Mouse (Mus musculus): ENCODE results near the gene Cbr4. TPM values are rescaled to one million over a fixed set of nuclear protein-coding genes. Genes with fewer than 3 reads are reported as not detected.

Gene Cbr4
- polyA plus RNA-seq (2016; fragmentation: Nextera tagmentation; extraction: Ambion mirVana), result 28.1 and 30.0 TPM in 2 replicates

DNA sequence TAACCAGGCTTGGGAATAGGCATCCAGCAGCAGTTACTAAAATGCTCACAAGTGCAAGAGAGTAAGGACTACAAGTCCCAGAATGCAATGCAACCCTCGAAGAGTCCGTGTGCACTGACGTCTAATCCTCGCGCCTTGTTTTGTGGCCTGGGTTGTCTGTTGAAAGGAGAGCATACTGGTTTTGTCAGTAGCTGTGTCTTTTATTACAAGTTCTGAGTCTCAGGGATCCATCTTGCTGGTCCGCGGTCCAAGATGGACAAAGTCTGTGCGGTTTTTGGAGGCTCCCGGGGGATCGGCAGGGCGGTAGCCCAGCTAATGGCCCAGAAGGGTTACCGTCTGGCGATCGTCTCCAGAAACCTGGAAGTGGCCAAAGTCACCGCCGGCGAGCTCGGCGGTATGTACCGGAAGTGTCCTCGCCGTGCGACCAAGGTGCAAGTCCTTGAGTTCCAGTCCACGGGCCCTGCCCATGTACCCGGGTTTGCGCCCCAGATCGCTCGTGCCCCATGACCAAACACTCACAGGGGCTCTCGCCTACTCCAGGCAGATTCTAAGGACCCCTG, at the start of gene Cbr4:
Gene Cbr4, plus strand, starts transcription at position 138 of the 560 bp plus-strand sequence.
- peaks cover 11% of the 10 kb centered on the region for H3K36me3 ChIP-seq
- no peaks in the 10 kb centered on the region for H3K27me3 ChIP-seq (ENCODE audit: low read depth, poor library complexity, severe bottlenecking)
- peak within 1 kb of the TSS; percentile 93 for H3K27ac ChIP-seq (replicated peaks)
- no peaks in the 10 kb centered on the region for H3K9me3 ChIP-seq (replicated peaks)
- DNase-seq (ENCODE audit: low spot score), result peak; percentile 83
- H3K4me1 ChIP-seq, result peaks cover 10% of the 10 kb centered on the region
- peak within 1 kb of the TSS; percentile 81 for H3K4me3 ChIP-seq
- WGBS, result under 1% methylated on average over 29 of the region's 29 CpGs

DNA sequence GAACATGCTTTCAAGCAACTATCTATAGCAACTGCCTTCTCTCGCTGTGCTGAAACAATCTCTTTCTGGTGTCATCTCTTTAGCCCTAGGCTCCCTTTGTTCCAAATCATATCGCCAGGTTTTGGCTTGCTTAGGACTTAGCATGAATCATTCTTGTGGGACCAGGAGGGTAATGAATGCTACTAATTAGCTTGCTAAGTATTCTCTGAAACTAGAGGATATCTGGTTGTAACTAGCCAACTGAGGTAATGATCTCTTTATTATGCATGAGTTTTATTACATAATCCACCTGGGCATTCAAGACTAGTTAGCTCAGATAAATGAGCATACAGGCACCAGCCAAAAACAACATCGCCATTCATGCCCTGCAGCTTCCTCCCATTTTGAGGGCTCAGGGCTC, 44.5 kb upstream of the Cbr4 start:
- Histone ChIP-seq H3K27me3 (ENCODE audit: low read depth, poor library complexity, severe bottlenecking) (no peaks in the 10 kb centered on the region), H3K36me3 (no peaks in the 10 kb centered on the region), H3K4me1 (peaks cover 8% of the 10 kb centered on the region), H3K4me3 (no peak overlapping the region), H3K27ac (replicated peaks) (no peak overlapping the region), H3K9me3 (replicated peaks) (peaks cover 20% of the 10 kb centered on the region)
- WGBS, result 90% methylated on average over 3 of the region's 3 CpGs
- DNase-seq (ENCODE audit: low spot score), result no peak

DNA sequence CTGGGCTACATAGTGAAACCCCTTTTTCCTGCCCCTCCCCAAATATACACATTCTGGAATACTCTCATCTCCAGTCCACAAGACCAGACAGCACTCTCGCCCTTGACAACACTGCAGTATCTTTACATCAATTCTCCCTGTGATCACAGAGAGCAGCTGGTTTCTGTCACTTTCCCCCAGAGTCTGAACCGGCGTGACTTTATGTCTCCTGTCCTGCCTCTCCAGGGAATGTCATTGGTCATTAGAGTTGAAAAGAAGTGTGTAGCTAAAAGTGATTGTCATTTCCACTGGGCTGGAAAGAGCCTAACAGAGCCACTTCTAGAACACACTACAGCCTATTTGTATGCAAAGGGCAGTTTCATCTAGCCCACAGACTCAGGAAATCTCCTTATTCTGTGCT, 43.2 kb upstream of the Cbr4 start:
- no peaks in the 10 kb centered on the region for H3K27me3 ChIP-seq (ENCODE audit: low read depth, poor library complexity, severe bottlenecking)
- peaks cover 8% of the 10 kb centered on the region for H3K4me1 ChIP-seq
- no peak overlapping the region for H3K4me3 ChIP-seq
- peaks cover 11% of the 10 kb centered on the region for H3K9me3 ChIP-seq (replicated peaks)
- no peak for DNase-seq (ENCODE audit: low spot score)
- WGBS, result 66% methylated on average over 3 of the region's 3 CpGs
- no peaks in the 10 kb centered on the region for H3K36me3 ChIP-seq
- no peak overlapping the region for H3K27ac ChIP-seq (replicated peaks)

DNA sequence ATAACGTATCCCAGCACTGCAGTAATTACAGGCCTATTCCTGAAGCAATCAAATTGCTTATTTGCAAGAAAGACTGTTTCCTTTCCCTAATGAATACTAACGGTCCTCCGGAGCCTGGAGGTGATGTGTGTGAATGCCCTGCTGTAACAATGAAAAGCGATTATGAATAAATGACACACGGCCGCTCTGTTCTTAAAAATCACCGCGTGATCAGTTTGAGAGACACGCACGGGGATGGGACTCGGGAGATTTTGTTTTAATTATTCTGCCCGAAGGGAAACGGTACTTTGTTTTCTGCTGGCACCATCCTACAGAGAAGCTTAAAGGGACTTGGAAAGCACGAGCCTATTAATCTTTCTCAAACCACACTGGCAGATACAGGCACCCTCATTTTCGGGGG, 41.2 kb upstream of the Cbr4 start:
- Histone ChIP-seq H3K27me3 (ENCODE audit: low read depth, poor library complexity, severe bottlenecking) (no peaks in the 10 kb centered on the region), H3K36me3 (no peaks in the 10 kb centered on the region), H3K4me3 (no peak overlapping the region), H3K4me1 (peaks cover 8% of the 10 kb centered on the region), H3K9me3 (replicated peaks) (no peaks in the 10 kb centered on the region), H3K27ac (replicated peaks) (peak overlapping the region; percentile 61; the same call in 1 of the 2 replicates)
- 82% methylated on average over 15 of the region's 15 CpGs for WGBS
- no peak for DNase-seq (ENCODE audit: low spot score)

DNA sequence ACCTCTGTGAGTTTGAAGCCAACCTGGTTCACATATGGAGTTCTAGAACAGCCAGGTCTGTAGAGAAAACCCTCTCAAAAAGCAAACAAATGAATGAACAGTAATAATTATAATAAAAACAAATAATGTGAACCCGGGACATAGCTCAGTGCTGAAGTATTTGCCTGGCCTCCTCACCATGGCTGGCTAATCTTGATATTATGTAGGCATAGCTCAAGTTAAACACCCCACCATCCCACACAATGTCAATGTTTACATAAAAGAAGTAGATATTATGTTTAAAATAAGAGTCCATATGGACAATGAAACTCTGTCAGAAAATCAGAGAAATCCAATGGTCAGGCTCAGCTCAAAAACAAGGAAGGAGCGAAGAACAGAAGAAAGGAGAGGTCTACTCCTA, 39.4 kb upstream of the Cbr4 start:
- 85% methylated on average over 2 of the region's 2 CpGs for WGBS
- Histone ChIP-seq H3K4me3 (no peak overlapping the region), H3K9me3 (replicated peaks) (no peaks in the 10 kb centered on the region), H3K27me3 (ENCODE audit: low read depth, poor library complexity, severe bottlenecking) (no peaks in the 10 kb centered on the region), H3K4me1 (peaks cover 8% of the 10 kb centered on the region), H3K36me3 (no peaks in the 10 kb centered on the region), H3K27ac (replicated peaks) (no peak overlapping the region)
- no peak for DNase-seq (ENCODE audit: low spot score)

DNA sequence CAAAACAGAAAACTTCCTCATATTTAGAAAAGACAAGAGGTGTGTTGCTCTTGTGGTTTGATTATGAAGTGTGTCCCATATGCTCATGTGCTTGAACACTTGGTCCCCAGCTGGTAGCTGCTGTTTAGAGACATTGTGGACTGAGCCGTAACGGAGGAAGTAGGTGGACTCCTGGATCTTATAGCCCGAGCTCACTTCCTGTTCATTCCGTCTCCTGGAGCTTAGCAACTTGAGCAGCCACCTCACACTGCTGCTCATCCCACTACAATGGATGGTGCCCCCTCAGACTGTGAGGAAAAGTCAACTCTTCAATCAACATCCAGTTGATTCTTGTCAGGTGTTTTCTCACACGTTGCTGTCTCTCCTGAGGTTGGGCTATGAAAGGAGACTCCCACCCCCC, 38.7 kb upstream of the Cbr4 start:
- Histone ChIP-seq H3K36me3 (no peaks in the 10 kb centered on the region), H3K4me3 (no peak overlapping the region), H3K27ac (replicated peaks) (no peak overlapping the region), H3K4me1 (peaks cover 8% of the 10 kb centered on the region), H3K9me3 (replicated peaks) (no peaks in the 10 kb centered on the region), H3K27me3 (ENCODE audit: low read depth, poor library complexity, severe bottlenecking) (no peaks in the 10 kb centered on the region)
- DNase-seq (ENCODE audit: low spot score), result no peak
- WGBS, result 83% methylated on average over 5 of the region's 5 CpGs

DNA sequence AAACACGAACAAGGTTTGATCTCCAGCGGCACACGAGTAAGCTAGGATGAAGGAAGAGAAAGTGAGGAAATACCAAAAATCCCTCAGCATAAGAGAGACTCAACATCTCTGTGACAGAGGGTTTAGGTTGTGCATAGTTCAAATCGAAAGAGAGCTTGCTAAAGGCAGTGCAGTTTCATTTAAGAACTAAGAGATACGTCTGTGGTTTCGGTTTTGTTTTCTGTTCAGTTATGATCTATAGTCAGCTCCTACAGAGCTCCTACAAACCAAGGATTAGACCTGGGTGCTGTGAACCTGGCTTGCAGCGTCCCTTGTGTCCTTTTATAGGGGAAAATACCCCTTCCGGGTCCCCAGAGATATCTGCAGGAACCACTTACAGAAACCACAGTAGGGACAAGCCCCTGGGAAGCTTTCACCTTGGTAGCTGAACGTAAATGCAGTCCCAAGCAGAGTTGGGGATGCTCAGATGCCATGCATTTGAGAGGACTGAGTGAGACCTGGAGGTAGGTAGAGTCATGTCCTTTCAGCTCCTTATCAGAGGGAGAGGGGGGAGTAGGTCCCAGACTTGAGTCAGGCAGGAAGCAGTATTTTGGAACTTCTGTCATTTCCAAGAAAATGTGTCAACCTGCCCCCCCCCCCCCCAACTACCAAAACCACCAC, 36.5 kb upstream of the Cbr4 start:
- Histone ChIP-seq H3K4me3 (no peak overlapping the region), H3K9me3 (replicated peaks) (no peaks in the 10 kb centered on the region), H3K4me1 (peaks cover 3% of the 10 kb centered on the region; the same call in 1 of the 2 replicates), H3K27ac (replicated peaks) (no peak overlapping the region), H3K27me3 (ENCODE audit: low read depth, poor library complexity, severe bottlenecking) (no peaks in the 10 kb centered on the region), H3K36me3 (no peaks in the 10 kb centered on the region)
- 89% methylated on average over 9 of the region's 9 CpGs for WGBS
- no peak for DNase-seq (ENCODE audit: low spot score)

DNA sequence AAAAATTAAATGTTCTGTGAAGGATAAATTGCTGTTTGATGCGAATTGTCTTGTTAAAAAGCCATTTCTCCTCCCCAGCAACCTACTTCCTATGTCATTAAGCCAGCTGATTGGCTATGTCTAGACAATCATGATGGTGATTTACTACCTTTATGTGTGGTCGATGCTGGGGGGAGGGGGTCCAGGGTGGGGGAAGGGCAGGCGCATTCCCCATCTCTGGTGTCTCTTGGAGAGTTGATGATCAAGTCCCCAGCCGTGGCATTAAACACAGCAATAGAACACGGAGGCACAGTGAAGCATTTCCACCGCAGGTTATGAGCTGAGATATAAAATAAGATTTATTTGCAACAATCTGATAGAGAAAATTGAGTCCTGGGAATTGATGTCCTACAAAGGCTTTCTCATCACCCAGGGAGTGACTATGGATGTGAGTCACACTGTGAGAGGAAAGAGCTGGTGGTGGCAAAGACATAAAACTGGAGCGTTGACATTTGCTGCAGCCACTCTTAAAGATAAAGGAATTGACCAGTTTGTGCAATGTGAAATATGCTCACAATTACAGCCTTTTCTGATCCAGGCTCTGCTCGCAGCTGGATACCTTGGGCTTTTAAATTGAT, 35.7 kb upstream of the Cbr4 start:
- Histone ChIP-seq H3K4me3 (no peak overlapping the region), H3K27me3 (ENCODE audit: low read depth, poor library complexity, severe bottlenecking) (no peaks in the 10 kb centered on the region), H3K9me3 (replicated peaks) (no peaks in the 10 kb centered on the region), H3K36me3 (no peaks in the 10 kb centered on the region), H3K4me1 (no peaks in the 10 kb centered on the region), H3K27ac (replicated peaks) (no peak overlapping the region)
- WGBS, result 91% methylated on average over 8 of the region's 8 CpGs
- DNase-seq (ENCODE audit: low spot score), result no peak

DNA sequence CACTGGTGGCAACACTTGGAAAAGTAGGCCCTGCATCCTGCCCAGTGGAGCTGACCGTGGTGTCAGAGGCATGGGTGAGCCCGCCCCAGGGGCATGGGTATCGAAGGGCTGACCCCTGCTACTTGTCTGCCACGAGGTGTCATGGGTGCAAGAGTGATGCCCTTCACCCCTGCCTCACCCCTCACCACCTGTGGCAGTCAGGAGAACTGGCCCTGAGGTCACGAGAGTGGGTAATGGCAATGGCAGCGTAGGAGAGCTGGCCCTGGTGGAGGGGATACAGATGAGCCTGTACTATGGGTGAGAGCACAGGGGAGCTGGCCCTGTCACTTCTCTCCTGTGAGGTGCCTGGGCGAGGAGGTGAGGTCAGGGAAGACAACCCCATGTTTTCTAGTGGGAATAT, 27.8 kb upstream of the Cbr4 start:
- Histone ChIP-seq H3K36me3 (no peaks in the 10 kb centered on the region), H3K27me3 (ENCODE audit: low read depth, poor library complexity, severe bottlenecking) (no peaks in the 10 kb centered on the region), H3K4me3 (no peak overlapping the region), H3K27ac (replicated peaks) (no peak overlapping the region), H3K4me1 (no peaks in the 10 kb centered on the region), H3K9me3 (replicated peaks) (no peaks in the 10 kb centered on the region)
- 88% methylated on average over 7 of the region's 7 CpGs for WGBS
- no peak for DNase-seq (ENCODE audit: low spot score)

DNA sequence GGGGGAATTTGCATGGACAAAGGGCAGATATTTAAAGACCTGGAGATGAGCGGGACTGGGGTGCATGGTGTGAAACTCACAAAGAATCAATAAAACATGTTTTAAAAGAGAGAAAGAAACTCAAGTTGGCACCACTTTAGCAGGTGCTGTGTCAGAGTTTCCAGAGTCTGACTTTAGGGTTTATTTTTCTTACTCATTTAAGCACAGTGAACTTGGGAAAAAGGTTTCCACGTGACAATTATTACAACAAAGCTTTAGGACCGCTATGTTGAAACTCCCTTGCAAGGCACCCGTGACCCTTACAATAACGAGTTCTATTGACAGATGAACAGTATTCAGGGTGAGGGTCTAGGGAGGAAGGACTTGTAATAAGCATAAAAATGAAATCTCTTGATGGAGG, 25.3 kb upstream of the Cbr4 start:
- no peak overlapping the region for H3K4me3 ChIP-seq
- no peaks in the 10 kb centered on the region for H3K36me3 ChIP-seq
- DNase-seq (ENCODE audit: low spot score), result no peak
- no peaks in the 10 kb centered on the region for H3K27me3 ChIP-seq (ENCODE audit: low read depth, poor library complexity, severe bottlenecking)
- 87% methylated on average over 5 of the region's 5 CpGs for WGBS
- H3K27ac ChIP-seq (replicated peaks), result no peak overlapping the region
- no peaks in the 10 kb centered on the region for H3K9me3 ChIP-seq (replicated peaks)
- H3K4me1 ChIP-seq, result peaks cover 5% of the 10 kb centered on the region

DNA sequence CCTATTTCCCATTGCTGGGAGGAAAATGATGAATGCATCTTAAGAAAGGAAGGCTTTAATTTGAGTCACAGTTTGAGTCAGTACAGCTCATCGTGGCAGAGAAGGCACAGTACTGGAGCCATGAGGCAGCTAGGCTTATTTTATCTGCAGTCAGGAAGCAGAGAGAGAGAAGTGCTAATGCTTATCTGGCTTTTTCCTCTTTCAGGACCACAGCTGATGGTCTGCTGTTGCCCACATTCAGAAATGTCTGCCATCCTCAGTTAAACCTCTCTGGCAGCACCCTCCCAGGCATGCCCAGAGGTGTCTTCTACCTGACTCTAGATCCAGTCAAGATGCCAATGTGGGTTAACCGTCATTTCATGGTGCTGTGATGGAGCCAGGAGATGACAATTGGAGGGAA, 23.1 kb upstream of the Cbr4 start:
- Histone ChIP-seq H3K27me3 (ENCODE audit: low read depth, poor library complexity, severe bottlenecking) (no peaks in the 10 kb centered on the region), H3K4me1 (peaks cover 14% of the 10 kb centered on the region), H3K27ac (replicated peaks) (no peak overlapping the region), H3K9me3 (replicated peaks) (no peaks in the 10 kb centered on the region), H3K4me3 (no peak overlapping the region), H3K36me3 (no peaks in the 10 kb centered on the region)
- WGBS, result 91% methylated on average over 2 of the region's 2 CpGs
- DNase-seq (ENCODE audit: low spot score), result no peak

DNA sequence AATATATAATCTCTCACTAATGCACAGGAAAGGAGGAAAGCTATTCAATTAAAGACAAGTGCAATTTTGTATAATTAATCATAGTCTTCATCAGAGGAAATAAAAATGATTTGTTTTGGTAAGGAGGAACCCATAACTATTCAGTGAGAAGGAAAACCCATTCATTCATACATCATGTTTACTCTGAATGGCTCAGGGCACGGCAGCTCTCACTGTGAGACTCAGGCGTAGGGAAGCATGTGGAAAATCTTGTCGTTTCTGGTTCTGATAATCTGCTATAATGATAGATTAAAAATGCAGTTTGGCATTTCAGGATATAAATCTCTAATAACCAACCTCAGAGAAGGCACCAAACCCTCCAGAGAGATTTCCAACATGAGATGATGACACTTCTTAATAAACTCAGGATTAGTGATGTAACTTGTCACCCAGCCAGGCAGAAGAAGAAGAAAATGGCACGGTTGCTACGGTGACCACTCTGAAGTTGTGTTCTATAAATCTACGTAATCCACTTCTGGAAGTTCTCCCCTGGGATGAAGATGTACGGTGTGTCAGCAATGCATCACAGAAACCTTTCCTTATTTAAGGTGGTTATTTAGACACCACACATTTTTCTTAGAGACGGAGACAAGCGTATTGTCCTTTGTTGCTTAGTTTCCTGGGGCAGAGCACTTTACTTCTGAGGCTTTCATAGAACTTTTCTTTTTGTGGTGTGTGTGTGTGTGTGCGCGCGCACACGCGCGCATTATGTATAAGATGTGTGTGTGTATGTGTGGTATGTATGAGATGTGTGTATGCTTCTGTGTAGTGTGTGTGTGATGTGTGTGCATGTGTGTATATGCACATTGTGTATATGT, 20.6 kb upstream of the Cbr4 start:
- H3K4me1 ChIP-seq, result peaks cover 14% of the 10 kb centered on the region
- no peak overlapping the region for H3K4me3 ChIP-seq
- no peaks in the 10 kb centered on the region for H3K36me3 ChIP-seq
- no peak for DNase-seq (ENCODE audit: low spot score)
- no peak overlapping the region for H3K27ac ChIP-seq (replicated peaks)
- WGBS, result 88% methylated on average over 15 of the region's 15 CpGs
- no peaks in the 10 kb centered on the region for H3K27me3 ChIP-seq (ENCODE audit: low read depth, poor library complexity, severe bottlenecking)
- H3K9me3 ChIP-seq (replicated peaks), result no peaks in the 10 kb centered on the region

DNA sequence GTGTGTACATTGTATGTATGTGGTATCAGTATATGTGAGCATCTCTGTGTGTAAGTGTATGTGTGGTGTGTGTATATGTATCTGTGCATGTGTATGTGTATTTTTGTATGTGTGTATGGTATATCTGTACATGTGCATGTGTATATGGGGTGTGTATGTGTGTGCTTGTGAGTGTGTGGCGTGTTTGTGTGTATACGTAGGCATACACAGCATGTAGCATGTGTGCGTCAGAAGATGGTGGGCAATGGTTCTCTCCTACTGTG, 20.1 kb upstream of the Cbr4 start:
- Histone ChIP-seq H3K9me3 (replicated peaks) (no peaks in the 10 kb centered on the region), H3K4me1 (peaks cover 14% of the 10 kb centered on the region), H3K27me3 (ENCODE audit: low read depth, poor library complexity, severe bottlenecking) (no peaks in the 10 kb centered on the region), H3K36me3 (no peaks in the 10 kb centered on the region), H3K4me3 (no peak overlapping the region), H3K27ac (replicated peaks) (no peak overlapping the region)
- DNase-seq (ENCODE audit: low spot score), result no peak
- 95% methylated on average over 3 of the region's 3 CpGs for WGBS

Data from midbrain, embryonic 10.5 days (tissue).